Mouse (Mus musculus) thymus, postnatal 25 days (tissue): Measurements from ENCODE around the gene Ndrg4.

Experiments used
- DNase-seq: peaks from one replicate; pipeline ENCODE4 v3.0.0; 2022

Ndrg4 gene

DNA sequence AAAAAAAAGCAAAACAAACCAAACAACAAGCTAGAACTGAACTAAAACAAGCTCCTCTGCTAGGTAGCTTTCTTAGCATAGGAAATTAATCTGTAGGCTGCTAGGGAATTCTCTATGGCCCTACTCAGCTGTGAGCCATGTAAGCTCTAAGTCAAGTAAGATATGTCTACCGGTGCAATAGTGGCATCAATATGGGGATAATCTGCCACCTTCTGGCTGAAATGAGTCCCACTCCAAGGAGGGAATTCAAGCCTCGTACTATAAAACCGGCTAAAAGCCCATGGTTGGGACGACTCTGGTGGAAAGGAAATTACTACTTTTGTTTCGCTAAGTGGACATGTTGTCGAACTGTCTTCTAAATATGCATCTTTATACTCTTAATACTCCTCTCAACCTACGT lies 61.8 kb downstream of the Ndrg4 start:
- DNase-seq, result no peak

DNA sequence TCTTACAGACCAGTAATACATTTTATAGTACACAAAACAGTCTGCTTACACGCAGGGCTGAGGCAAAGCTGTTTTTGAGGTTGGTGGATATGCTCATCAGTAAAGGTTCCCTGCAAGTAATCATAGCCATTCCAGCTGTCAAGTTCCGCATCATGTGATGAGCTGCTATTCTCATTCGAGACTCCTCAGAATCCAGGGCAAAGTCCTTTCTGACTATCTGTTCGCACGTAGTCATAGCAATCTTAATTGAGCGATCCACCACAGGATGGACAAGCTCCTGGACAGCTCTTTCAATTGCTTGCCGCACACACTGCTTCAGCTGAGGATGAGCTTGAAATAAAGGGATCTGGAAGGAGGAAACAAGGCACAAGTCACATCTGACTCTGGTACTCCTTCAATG lies 65.0 kb downstream of the Ndrg4 start:
- no peak for DNase-seq

DNA sequence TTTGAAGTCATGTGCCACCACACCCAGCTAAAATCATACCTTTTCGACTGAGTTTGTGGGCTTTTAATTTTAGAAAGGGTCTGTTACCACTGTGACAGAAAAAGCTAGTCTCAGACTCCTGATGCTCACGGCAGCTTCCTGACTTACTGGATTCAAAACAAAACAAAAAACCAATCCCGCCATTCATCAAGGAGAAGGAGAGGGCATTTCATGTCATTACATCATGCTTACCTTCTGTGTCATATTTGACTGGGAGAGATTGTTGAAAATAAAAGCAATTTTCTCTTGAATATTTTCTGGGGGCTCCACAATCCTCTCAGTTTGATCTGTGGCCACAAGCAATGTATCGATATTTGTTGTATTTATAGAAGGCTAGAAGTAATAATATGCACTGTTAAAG lies 71.2 kb downstream of the Ndrg4 start:
- no peak for DNase-seq

DNA sequence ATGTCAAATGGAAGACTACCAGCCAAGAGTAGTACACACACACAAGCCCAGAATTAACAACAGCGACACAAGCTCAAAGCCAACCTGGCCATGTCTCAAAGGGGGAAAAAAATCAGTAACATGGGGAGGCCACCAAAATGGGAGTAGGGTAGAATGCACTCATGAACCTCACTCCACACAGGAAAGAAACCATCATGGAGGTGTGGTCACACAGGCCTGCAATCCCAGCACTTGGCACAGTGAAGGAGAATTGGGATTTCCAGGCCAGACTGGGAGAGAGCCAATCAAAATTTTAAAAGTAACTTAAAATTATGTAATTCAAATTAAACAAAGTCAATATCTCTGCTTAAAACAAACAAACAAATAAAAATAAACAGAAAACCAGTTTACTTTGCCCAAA lies 75.1 kb downstream of the Ndrg4 start:
- no peak for DNase-seq

DNA sequence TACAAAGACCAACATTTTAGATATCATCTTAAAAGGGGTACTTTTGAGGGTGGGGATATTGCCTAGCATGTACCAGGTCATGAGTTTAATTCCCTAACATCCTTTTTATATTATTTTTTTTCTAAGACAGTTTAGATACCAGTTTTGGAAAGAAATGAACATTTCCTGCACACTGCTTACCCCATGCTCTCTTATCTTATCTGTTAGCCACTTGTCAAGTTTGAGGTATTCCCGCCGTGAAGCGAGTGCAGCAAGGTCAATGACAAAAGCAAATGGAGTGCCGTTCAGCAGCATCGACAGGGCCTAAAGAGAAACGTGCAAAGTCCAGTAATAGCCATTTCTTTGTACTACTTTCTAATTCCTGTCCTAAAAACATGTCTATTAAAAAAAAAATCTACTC lies 83.5 kb downstream of the Ndrg4 start:
- no peak for DNase-seq

DNA sequence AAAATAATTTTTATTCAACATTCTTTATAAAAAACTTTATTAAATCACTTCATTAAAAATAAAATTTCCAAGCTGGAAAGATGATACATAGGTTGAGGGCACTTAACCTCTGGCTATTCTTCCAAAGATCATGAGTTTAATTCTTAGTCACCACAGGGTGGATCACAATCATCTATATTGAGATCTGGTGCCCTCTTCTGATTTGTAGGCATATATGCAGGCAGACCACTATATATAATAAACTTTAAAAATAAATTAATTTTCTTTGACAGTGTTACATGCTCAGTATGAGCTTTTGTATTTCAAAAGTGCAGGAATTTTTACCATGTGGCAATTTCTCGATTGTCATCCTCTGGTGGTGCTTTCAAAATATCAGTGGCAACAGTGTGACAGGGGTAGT lies 87.4 kb downstream of the Ndrg4 start:
- no peak for DNase-seq
